Mouse (Mus musculus) brain, embryonic 14.5 days (tissue): ENCODE measurements at regions not wholly inside any gene's neighbourhood (a gene's known extent, or its start where the extent isn't known, plus 50 kb on each side); places are given as distances from the start of the nearest gene placed in this dataset.
A peak's percentile ranks its signal among the peaks of the same experiment; 100 is the strongest.

Experiments used
- DNase-seq: peaks from one replicate; pipeline ENCODE4 v3.0.0-alpha.2; 2011; ENCODE audit warnings: low read depth
- CTCF ChIP-seq: fragments of 200-500 bp; IDR thresholded peaks from 2 replicates; pipeline ENCODE4 v1.5.1; 2012; ENCODE audit warnings: inconsistent platforms, mild to moderate bottlenecking, moderate library complexity, borderline replicate concordance; ENCODE audit not compliant: insufficient read depth, insufficient read length; ENCODE audit errors: extremely low read depth
- POLR2A ChIP-seq: fragments of 200-500 bp; IDR thresholded peaks from 2 replicates; pipeline ENCODE4 v1.6.1; 2012; ENCODE audit warnings: mild to moderate bottlenecking, inconsistent platforms, borderline replicate concordance; ENCODE audit not compliant: poor library complexity, insufficient read depth, insufficient read length, severe bottlenecking; ENCODE audit errors: extremely low read depth

DNA sequence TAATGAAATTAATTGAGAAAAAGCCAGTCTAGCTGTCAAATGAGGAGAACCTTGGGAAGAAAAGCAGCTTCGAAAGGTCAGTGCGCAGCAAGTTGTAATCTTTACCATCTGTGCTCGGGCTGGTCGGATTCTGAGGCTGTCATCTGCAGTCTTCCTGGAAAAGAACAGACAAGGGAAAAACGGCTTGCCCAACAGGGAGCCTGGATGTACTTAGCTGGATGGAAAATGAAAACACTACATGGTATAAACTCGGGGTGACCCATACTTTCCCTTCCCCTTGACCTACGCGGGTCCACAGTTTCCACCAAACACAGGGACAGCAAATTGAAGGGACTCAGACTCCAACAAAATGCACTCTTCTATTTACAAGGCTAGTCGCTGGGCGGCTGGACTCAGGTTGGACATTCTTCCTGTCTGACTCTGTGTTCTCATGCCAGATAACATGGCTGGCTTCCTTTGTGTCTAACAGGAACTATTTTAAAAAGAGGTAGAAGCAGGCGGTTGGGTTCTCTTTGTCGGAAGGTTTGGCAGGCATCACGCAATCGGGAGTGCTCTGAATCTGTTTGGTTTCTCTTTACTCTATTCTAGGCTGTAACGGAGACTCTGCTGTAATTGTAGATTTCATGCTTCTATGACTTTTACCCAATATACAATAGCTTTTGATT, 648.5 kb downstream of the Epha4 start:
- TF ChIP-seq CTCF, result no peak
- peak; percentile 48 for DNase-seq

GRCm38 (mm10) chr1:76873207-76873606, 641.7 kb downstream of the Epha4 start:
- no peak for DNase-seq
- TF ChIP-seq POLR2A, result no peak
- TF ChIP-seq CTCF, result no peak

GRCm38 (mm10) chr1:76880111-76880782, 634.6 kb downstream of the Epha4 start:
- no peak for DNase-seq

GRCm38 (mm10) chr1:76880783-76881145, 634.1 kb downstream of the Epha4 start:
- TF ChIP-seq POLR2A, result no peak
- TF ChIP-seq CTCF, result no peak
- no peak for DNase-seq

More at GRCm38 (mm10) chr1:76880111-76880782, 634.6 kb downstream of the Epha4 start:
- TF ChIP-seq POLR2A, result no peak
- TF ChIP-seq CTCF, result no peak

DNA sequence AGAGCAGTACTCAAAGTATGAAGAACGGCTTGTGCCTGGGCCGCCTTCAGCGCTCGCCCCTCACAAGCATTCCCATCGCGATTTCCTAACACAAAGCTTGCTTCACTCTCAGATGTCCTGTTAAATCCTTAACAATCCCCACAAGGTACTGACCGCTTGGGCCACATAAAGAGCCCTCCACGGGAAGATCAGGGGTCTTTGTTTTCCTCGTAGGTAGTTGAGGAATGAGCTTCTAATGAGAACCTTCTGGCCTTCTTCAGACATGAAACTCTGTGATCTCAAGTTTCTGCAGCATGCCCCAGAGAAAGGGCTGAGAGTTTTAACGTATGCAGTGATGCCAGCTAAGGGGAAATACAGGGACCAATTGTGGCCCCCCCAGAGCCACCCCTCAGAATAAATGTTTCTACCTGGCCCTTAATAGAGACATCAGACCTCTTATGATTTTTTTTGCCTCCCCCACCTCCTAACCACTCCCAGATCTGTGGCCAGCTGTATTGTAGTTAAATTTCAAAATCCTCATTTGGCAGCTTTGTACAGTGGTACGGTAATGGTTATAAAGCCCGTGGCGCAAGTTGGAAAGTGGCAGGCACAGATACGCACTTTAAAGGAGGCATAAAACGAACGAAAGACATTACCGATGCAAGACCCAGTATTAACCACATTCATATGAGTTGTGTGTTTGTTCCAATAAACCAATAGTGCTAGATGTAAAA, 618.6 kb downstream of the Epha4 start:
- no peak for DNase-seq
- no peak for TF ChIP-seq POLR2A
- no peak for TF ChIP-seq CTCF

GRCm38 (mm10) chr1:76897431-76897830, 617.5 kb downstream of the Epha4 start:
- no peak for DNase-seq
- no peak for TF ChIP-seq CTCF
- no peak for TF ChIP-seq POLR2A

GRCm38 (mm10) chr1:76911472-76911871, 603.4 kb downstream of the Epha4 start:
- no peak for TF ChIP-seq CTCF
- TF ChIP-seq POLR2A, result no peak
- no peak for DNase-seq

DNA sequence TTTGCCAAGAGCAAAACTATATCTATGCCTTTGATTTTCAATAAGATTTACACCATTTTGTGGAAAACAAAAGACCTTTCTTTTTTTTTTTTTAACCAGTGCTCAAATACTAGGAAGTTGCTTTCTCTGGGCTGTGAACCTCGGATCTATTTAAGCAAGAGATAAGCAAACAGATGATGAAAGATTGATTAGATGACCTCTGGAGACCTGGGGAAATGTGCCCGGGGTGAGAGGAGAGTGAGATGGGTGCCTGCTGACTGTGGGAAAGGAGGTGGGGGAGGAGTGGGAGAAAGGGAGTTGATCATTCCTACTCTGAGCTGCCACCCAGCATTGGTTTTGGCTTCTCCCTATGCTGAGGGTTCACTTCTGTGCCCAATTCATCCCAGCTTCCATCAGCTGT, 595.3 kb downstream of the Epha4 start:
- no peak for DNase-seq
- TF ChIP-seq CTCF (no peak), POLR2A (no peak)

DNA sequence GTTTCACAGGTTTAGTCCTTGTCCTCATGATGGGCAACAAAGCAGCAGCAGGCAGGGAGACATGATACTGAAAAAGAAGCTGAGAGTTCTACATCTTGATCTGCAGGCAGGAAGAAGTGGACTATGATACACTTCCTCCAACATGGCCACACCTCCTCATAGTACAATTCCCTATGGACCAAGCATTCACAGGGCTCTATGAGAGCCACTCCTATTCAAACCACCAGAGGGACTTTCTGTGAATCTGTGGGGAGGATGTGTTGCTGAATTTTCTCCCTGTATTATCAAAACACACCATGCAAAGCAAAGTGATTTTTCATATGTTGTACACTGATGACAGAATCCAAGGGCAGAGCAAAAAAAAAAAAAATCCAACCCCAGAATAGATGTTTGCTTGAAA, 594.3 kb downstream of the Epha4 start:
- TF ChIP-seq POLR2A (no peak), CTCF (no peak)
- no peak for DNase-seq

DNA sequence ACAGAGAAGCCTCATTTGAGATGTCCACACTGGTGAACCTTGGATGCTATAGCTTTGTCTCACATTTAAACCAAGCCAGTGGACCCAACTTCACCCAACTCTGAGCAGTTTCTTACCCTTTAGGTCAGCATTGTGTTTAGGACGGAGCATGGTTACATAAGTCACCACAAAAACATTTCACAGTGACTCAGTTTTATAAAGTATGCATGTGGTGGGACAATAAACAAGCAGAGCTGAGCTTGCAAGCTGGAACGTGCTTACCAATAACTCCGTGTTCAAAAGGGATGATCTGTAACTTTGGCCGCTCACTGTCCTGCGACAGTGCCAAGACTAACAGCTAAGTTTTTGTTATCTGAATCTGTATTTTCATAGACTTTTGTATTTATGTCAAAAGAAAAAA, 587.8 kb downstream of the Epha4 start:
- TF ChIP-seq CTCF (no peak), POLR2A (no peak)
- no peak for DNase-seq

DNA sequence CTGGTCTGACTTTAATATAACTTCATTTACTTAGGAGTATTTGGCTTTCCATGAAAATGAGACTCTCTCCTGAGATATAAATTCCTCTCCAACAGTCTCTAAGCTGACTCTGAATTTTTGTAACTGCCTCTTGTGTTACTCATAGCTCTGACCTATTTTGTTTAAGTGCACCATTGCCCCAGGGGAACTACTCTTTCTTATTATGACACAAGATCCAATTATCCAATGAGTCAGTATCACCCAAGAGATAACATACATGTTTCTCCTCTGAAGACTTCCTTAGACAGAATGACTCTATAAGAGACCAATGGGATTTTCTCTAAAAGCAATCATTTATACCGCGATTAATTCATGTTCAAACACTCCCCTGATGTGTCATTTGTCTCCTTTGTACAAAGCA, 586.9 kb downstream of the Epha4 start:
- TF ChIP-seq CTCF (no peak), POLR2A (no peak)
- peak; percentile 5 for DNase-seq
